Mouse (Mus musculus): ENCODE measurements around the gene Qprt. TPM values are rescaled to one million over a fixed set of nuclear protein-coding genes. Genes with fewer than 3 reads are reported as not detected.

The Qprt gene
- 6.2 and 6.6 TPM in 2 replicates for polyA plus RNA-seq (2014; fragmentation: Nextera tagmentation; extraction: Ambion mirVana)

DNA sequence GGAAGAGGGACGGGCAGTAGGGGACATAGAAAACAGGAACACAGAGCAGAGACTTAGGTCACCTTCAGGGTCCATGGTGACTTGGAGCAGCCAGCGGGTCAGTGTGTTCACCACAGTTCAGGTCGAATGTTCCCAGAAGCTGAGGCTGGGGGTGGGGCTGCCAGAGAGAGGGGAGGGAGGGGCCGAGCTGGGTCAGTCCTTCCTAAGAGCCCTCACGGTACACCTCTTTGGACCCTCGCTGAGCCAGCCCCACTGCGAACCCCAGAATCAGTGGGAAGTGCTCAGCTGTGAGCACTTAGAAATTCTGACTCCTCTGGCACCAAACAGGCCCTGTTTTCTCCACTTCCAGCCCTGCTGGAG, at the start of gene Qprt:
TSS of gene Qprt (minus strand) at position 316 of the 360 bp plus-strand sequence.
- ATAC-seq (replicated peaks; ENCODE audit: insufficient number of reproducible peaks, low FRiP score, low TSS enrichment), result no peak
- 8% methylated on average over 7 of the region's 7 CpGs for WGBS (ENCODE audit: insufficient replicate concordance)
- Histone ChIP-seq H3K4me2 (peak within 1 kb of the TSS; percentile 55), H3K27me3 (ENCODE audit: control insufficient read depth, insufficient read depth, low read length) (peaks cover 14% of the 10 kb centered on the region; the same call in 1 of the 2 replicates), H3K9me3 (replicated peaks; ENCODE audit: control insufficient read depth, low read length) (0 out of 2 replicates have a peak, but pooled peaks cover 4% of the 10 kb centered on the region), H3K4me3 (ENCODE audit: low read depth, low read length) (peak within 1 kb of the TSS; percentile 24), H3K27ac (ENCODE audit: low read depth, low read length) (no peak within 1 kb of the TSS), H3K4me1 (ENCODE audit: control insufficient read depth, insufficient read depth, low read length) (peaks cover 11% of the 10 kb centered on the region), H3K9ac (ENCODE audit: low read depth, low read length) (peak within 1 kb of the TSS; percentile 39; the same call in 1 of the 2 replicates), H3K36me3 (ENCODE audit: control insufficient read depth, insufficient read depth, low read length) (no peaks in the 10 kb centered on the region)

DNA sequence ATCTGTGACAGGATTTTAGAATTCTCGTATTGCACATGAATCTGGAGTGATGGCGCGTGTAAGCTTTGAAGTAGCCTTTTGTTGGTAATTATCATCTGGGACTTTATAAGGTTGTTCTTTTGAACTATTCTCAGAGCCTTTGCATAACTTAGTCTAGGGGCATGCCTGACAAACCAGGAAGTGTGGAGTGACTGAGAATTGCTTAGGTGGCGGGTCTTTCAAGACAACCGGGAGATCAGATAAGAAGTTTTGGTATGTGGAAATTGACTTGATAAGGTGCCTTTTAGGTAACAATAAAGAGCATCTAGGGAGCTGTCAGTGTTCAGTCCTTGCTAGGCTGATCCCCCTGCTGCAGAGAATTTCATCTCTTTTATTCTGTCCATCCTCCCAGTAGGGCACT, 44.5 kb upstream of the Qprt start:
- Histone ChIP-seq H3K9me3 (replicated peaks; ENCODE audit: control insufficient read depth, low read length) (no peaks in the 10 kb centered on the region), H3K9ac (ENCODE audit: low read depth, low read length) (no peak overlapping the region), H3K4me1 (ENCODE audit: control insufficient read depth, insufficient read depth, low read length) (no peaks in the 10 kb centered on the region), H3K36me3 (ENCODE audit: control insufficient read depth, insufficient read depth, low read length) (no peaks in the 10 kb centered on the region), H3K27me3 (ENCODE audit: control insufficient read depth, insufficient read depth, low read length) (no peaks in the 10 kb centered on the region), H3K27ac (ENCODE audit: low read depth, low read length) (no peak overlapping the region), H3K4me2 (no peak overlapping the region), H3K4me3 (ENCODE audit: low read depth, low read length) (no peak overlapping the region)
- no peak for ATAC-seq (replicated peaks; ENCODE audit: insufficient number of reproducible peaks, low FRiP score, low TSS enrichment)
- WGBS (ENCODE audit: insufficient replicate concordance), result 75% methylated on average over 5 of the region's 5 CpGs

DNA sequence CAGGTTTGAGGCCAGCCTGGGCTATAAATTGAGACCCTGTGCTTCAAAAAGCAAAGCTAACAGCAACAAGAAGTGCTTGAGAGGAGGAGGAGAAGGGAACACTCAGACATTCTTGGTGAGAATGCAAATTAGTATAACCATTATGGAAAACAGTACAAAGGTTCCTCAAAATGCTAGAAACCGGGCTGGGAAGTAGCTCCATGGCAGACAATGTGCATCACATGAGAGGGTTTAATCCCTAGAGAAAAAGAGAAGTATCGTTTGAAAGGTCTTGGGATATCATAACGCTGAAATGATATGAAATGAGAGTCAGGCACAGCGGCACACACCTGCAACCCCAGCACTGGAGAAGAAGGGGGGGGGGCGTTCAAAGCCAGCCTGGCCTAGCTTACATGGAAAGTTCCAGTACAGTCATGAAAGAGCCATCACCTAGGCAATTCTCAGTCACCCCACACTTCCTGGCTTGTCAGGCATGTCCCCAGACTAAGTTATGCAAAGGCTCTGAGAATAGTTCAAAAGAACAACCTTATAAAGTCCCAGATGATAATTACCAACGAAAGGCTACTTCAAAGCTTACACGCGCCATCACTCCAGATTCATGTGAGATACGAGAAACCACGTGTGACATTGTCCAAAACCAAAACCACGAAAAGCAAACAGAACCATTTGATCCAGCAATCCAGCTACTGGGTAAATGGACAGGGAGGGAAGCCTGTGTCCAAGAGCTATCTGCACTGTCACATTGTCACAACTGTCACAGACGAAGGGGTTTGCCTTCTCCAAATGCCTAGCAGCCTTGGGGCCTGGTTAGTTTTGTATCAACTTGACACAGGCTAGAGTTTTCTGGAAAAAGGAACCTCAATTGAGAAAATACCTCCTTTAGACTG, 43.8 kb upstream of the Qprt start:
- Histone ChIP-seq H3K4me1 (ENCODE audit: control insufficient read depth, insufficient read depth, low read length) (no peaks in the 10 kb centered on the region), H3K4me3 (ENCODE audit: low read depth, low read length) (no peak overlapping the region), H3K27me3 (ENCODE audit: control insufficient read depth, insufficient read depth, low read length) (no peaks in the 10 kb centered on the region), H3K27ac (ENCODE audit: low read depth, low read length) (no peak overlapping the region), H3K9ac (ENCODE audit: low read depth, low read length) (no peak overlapping the region), H3K36me3 (ENCODE audit: control insufficient read depth, insufficient read depth, low read length) (no peaks in the 10 kb centered on the region), H3K9me3 (replicated peaks; ENCODE audit: control insufficient read depth, low read length) (no peaks in the 10 kb centered on the region), H3K4me2 (no peak overlapping the region)
- no peak for ATAC-seq (replicated peaks; ENCODE audit: insufficient number of reproducible peaks, low FRiP score, low TSS enrichment)
- 79% methylated on average over 12 of the region's 12 CpGs for WGBS (ENCODE audit: insufficient replicate concordance)

- H3K9me3 ChIP-seq (replicated peaks; ENCODE audit: control insufficient read depth, low read length), result no peaks in the 10 kb centered on the region
- H3K4me3 ChIP-seq (ENCODE audit: low read depth, low read length), result no peak overlapping the region
- H3K27me3 ChIP-seq (ENCODE audit: control insufficient read depth, insufficient read depth, low read length), result no peaks in the 10 kb centered on the region
- no peaks in the 10 kb centered on the region for H3K4me1 ChIP-seq (ENCODE audit: control insufficient read depth, insufficient read depth, low read length)
- H3K9ac ChIP-seq (ENCODE audit: low read depth, low read length), result no peak overlapping the region
- WGBS (ENCODE audit: insufficient replicate concordance), result 77% methylated on average over 4 of the region's 4 CpGs
- H3K27ac ChIP-seq (ENCODE audit: low read depth, low read length), result no peak overlapping the region
- no peaks in the 10 kb centered on the region for H3K36me3 ChIP-seq (ENCODE audit: control insufficient read depth, insufficient read depth, low read length)
- H3K4me2 ChIP-seq, result no peak overlapping the region
- no peak for ATAC-seq (replicated peaks; ENCODE audit: insufficient number of reproducible peaks, low FRiP score, low TSS enrichment)
These were observed 42.0 kb upstream of the Qprt start for GRCm38 (mm10) chr7:127164002-127164401.

GRCm38 (mm10) chr7:127162546-127162945, 40.5 kb upstream of the Qprt start:
- Histone ChIP-seq H3K9me3 (replicated peaks; ENCODE audit: control insufficient read depth, low read length) (no peaks in the 10 kb centered on the region), H3K4me2 (no peak overlapping the region), H3K9ac (ENCODE audit: low read depth, low read length) (no peak overlapping the region), H3K36me3 (ENCODE audit: control insufficient read depth, insufficient read depth, low read length) (no peaks in the 10 kb centered on the region), H3K27me3 (ENCODE audit: control insufficient read depth, insufficient read depth, low read length) (no peaks in the 10 kb centered on the region), H3K4me1 (ENCODE audit: control insufficient read depth, insufficient read depth, low read length) (no peaks in the 10 kb centered on the region), H3K27ac (ENCODE audit: low read depth, low read length) (no peak overlapping the region), H3K4me3 (ENCODE audit: low read depth, low read length) (no peak overlapping the region)
- ATAC-seq (replicated peaks; ENCODE audit: insufficient number of reproducible peaks, low FRiP score, low TSS enrichment), result no peak
- 69% methylated on average over 5 of the region's 5 CpGs for WGBS (ENCODE audit: insufficient replicate concordance)

DNA sequence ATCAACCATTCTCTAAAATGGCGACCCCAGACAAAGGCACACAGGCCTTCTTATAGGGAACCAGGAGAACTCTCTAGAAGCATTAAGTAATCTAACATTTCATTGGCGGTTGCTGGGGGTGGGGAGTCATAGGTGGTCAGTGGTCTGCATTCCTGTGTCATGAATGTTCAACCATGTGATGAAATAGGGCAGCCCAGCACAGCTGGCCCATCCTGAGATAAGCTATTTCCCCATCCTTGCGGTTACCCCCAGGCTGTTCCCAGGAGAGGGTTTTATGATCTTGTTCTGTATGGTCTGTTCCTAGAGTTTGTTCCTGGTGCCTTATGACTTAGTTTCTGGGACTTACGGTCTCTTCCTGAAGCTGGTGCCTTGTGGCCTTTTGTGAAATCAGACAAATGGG, 35.5 kb upstream of the Qprt start:
- Histone ChIP-seq H3K4me3 (ENCODE audit: low read depth, low read length) (no peak overlapping the region), H3K27ac (ENCODE audit: low read depth, low read length) (no peak overlapping the region), H3K9me3 (replicated peaks; ENCODE audit: control insufficient read depth, low read length) (no peaks in the 10 kb centered on the region), H3K9ac (ENCODE audit: low read depth, low read length) (no peak overlapping the region), H3K27me3 (ENCODE audit: control insufficient read depth, insufficient read depth, low read length) (no peaks in the 10 kb centered on the region), H3K4me1 (ENCODE audit: control insufficient read depth, insufficient read depth, low read length) (no peaks in the 10 kb centered on the region), H3K4me2 (no peak overlapping the region), H3K36me3 (ENCODE audit: control insufficient read depth, insufficient read depth, low read length) (no peaks in the 10 kb centered on the region)
- WGBS (ENCODE audit: insufficient replicate concordance), result 76% methylated on average over 4 of the region's 4 CpGs
- no peak for ATAC-seq (replicated peaks; ENCODE audit: insufficient number of reproducible peaks, low FRiP score, low TSS enrichment)

GRCm38 (mm10) chr7:127153477-127153876, 31.5 kb upstream of the Qprt start:
- H3K4me1 ChIP-seq (ENCODE audit: control insufficient read depth, insufficient read depth, low read length), result no peaks in the 10 kb centered on the region
- no peak for ATAC-seq (replicated peaks; ENCODE audit: insufficient number of reproducible peaks, low FRiP score, low TSS enrichment)
- 50% methylated on average over 3 of the region's 3 CpGs for WGBS (ENCODE audit: insufficient replicate concordance)

GRCm38 (mm10) chr7:127152464-127152863, 30.4 kb upstream of the Qprt start:
- Histone ChIP-seq H3K9ac (ENCODE audit: low read depth, low read length) (no peak overlapping the region), H3K4me1 (ENCODE audit: control insufficient read depth, insufficient read depth, low read length) (no peaks in the 10 kb centered on the region), H3K4me2 (no peak overlapping the region), H3K4me3 (ENCODE audit: low read depth, low read length) (no peak overlapping the region), H3K27ac (ENCODE audit: low read depth, low read length) (no peak overlapping the region), H3K27me3 (ENCODE audit: control insufficient read depth, insufficient read depth, low read length) (no peaks in the 10 kb centered on the region), H3K36me3 (ENCODE audit: control insufficient read depth, insufficient read depth, low read length) (no peaks in the 10 kb centered on the region), H3K9me3 (replicated peaks; ENCODE audit: control insufficient read depth, low read length) (no peaks in the 10 kb centered on the region)
- 86% methylated on average over 6 of the region's 6 CpGs for WGBS (ENCODE audit: insufficient replicate concordance)
- no peak for ATAC-seq (replicated peaks; ENCODE audit: insufficient number of reproducible peaks, low FRiP score, low TSS enrichment)

More at GRCm38 (mm10) chr7:127153477-127153876, 31.5 kb upstream of the Qprt start:
- H3K4me3 ChIP-seq (ENCODE audit: low read depth, low read length), result no peak overlapping the region
- H3K4me2 ChIP-seq, result no peak overlapping the region
- no peak overlapping the region for H3K27ac ChIP-seq (ENCODE audit: low read depth, low read length)
- H3K27me3 ChIP-seq (ENCODE audit: control insufficient read depth, insufficient read depth, low read length), result no peaks in the 10 kb centered on the region
- no peaks in the 10 kb centered on the region for H3K36me3 ChIP-seq (ENCODE audit: control insufficient read depth, insufficient read depth, low read length)
- H3K9me3 ChIP-seq (replicated peaks; ENCODE audit: control insufficient read depth, low read length), result no peaks in the 10 kb centered on the region
- H3K9ac ChIP-seq (ENCODE audit: low read depth, low read length), result no peak overlapping the region

- WGBS (ENCODE audit: insufficient replicate concordance), result 34% methylated on average over 3 of the region's 3 CpGs
- no peak overlapping the region for H3K27ac ChIP-seq (ENCODE audit: low read depth, low read length)
These were observed 25.9 kb upstream of the Qprt start for GRCm38 (mm10) chr7:127147901-127148300.

More at GRCm38 (mm10) chr7:127147901-127148300, 25.9 kb upstream of the Qprt start:
- Histone ChIP-seq H3K4me2 (no peak overlapping the region), H3K36me3 (ENCODE audit: control insufficient read depth, insufficient read depth, low read length) (no peaks in the 10 kb centered on the region), H3K4me1 (ENCODE audit: control insufficient read depth, insufficient read depth, low read length) (no peaks in the 10 kb centered on the region), H3K27me3 (ENCODE audit: control insufficient read depth, insufficient read depth, low read length) (no peaks in the 10 kb centered on the region), H3K4me3 (ENCODE audit: low read depth, low read length) (no peak overlapping the region), H3K9ac (ENCODE audit: low read depth, low read length) (no peak overlapping the region), H3K9me3 (replicated peaks; ENCODE audit: control insufficient read depth, low read length) (no peaks in the 10 kb centered on the region)
- no peak for ATAC-seq (replicated peaks; ENCODE audit: insufficient number of reproducible peaks, low FRiP score, low TSS enrichment)
